Mouse (Mus musculus) embryonic fibroblast, embryonic 13.5 days (primary cell): ENCODE results near the gene Mup20.

Source experiments
- CTCF ChIP-seq: IDR thresholded peaks from 2 replicates; pipeline ENCODE4 v1.5.1; 2011; ENCODE audit warnings: mild to moderate bottlenecking, control low read depth, low read length, moderate library complexity, borderline replicate concordance; ENCODE audit not compliant: insufficient read depth
- POLR2A ChIP-seq: IDR thresholded peaks from 2 replicates; pipeline ENCODE4 v1.6.1; 2011; ENCODE audit warnings: low read depth, mild to moderate bottlenecking, control low read depth, low read length, moderate library complexity

- TF ChIP-seq POLR2A: no peak
- TF ChIP-seq CTCF: no peak
Observed at GRCm38 (mm10) chr4:62087953-62088352, 34.0 kb upstream of the Mup20 start.
